Mouse (Mus musculus): Measurements from ENCODE around the gene Olfr1512. TPM values are rescaled to one million over a fixed set of nuclear protein-coding genes. Genes with fewer than 3 reads are reported as not detected.

Gene Olfr1512
- not detected for polyA plus RNA-seq (2015; fragmentation: Illumina TruSeq; extraction: RNeasy Lipid Tissue Mini Kit (QIAGEN cat#74804); ENCODE audit: insufficient read depth, low read depth, low replicate concordance)

DNA sequence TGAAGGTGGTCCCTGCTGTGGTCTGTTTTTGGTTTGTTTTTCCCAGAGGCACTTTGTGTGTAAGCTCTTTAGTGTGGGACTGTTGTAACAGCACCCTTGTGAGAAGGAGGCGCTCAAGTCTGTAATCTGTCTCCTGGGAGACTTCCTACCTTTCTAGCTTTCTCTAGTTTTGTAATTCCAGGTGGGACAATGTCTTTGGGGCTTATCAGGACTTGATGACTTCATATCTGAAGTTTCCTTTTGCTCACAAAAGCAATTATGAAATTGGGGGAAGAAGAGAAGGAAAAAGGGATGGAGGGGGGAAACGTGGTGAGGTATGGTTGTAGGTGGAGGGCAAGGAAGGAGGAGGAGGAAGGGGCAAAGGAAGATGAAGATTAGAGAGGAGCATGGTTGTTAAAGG is at the start of gene Olfr1512:
Gene Olfr1512 (minus strand): TSS at position 101 of the 400 bp plus-strand sequence.

DNA sequence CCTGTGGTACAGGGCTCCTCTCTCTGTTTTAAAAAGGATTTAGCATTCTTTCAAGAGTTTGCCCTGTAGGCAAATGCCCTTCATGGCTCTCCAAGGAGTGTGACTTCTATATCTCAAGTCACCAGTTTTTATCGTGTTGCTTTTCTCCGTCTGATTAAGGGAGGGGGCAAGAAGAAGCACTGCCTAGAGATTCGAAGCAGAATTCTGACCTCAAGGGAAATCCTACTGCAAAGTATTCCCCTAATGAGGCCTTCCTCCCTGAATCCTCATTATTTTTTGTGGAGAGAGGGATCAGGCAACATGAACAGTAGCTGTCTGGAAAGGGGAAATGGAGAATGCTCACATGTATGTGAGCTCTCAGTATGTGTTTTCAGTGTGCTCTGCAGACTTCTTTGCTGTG is 35.3 kb upstream of the Olfr1512 start, which contains the start of gene Olfr1510:
Gene Olfr1510 (minus strand): TSS at position 101 of the 400 bp plus-strand sequence.

DNA sequence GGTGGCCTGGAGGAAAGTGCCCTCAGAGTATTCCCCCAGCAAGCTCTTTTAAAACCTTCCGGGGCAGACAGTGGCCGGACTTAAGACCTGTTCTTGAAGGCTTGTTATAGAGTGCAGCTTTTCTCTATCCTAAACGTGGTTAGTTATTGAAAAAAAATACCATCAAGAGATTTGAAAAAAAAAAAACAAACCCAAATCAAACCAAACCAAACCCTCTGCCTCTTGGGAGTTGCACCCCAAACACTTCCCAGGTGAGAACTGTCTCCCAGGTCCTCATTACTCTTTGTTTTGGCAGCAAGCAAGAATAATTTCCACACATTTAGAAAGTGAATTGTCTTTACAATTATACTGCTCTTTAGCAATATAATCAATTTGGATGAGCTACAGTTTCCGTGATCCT is 18.3 kb upstream of the Olfr1512 start, which contains the start of gene Olfr1511:
Gene Olfr1511 (minus strand): TSS at position 101 of the 400 bp plus-strand sequence.

DNA sequence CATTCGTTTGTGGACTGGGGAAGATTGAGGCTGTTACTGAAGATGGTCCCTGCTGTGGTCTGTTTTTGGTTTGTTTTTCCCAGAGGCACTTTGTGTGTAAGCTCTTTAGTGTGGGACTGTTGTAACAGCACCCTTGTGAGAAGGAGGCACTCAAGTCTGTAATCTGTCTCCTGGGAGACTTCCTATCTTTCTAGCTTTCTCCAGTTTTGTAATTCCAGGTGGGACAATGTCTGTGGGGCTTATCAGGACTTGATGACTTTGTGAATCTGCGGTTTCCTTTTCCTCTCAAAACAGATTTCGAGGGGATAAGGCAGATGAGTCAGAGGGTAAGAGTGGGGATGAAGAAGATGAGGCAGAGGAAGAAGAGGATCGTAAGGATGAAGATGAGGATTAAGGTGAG is 22.7 kb downstream of the Olfr1512 start, which contains the start of gene Olfr1513:
Gene Olfr1513 (minus strand): TSS at position 101 of the 400 bp plus-strand sequence.

DNA sequence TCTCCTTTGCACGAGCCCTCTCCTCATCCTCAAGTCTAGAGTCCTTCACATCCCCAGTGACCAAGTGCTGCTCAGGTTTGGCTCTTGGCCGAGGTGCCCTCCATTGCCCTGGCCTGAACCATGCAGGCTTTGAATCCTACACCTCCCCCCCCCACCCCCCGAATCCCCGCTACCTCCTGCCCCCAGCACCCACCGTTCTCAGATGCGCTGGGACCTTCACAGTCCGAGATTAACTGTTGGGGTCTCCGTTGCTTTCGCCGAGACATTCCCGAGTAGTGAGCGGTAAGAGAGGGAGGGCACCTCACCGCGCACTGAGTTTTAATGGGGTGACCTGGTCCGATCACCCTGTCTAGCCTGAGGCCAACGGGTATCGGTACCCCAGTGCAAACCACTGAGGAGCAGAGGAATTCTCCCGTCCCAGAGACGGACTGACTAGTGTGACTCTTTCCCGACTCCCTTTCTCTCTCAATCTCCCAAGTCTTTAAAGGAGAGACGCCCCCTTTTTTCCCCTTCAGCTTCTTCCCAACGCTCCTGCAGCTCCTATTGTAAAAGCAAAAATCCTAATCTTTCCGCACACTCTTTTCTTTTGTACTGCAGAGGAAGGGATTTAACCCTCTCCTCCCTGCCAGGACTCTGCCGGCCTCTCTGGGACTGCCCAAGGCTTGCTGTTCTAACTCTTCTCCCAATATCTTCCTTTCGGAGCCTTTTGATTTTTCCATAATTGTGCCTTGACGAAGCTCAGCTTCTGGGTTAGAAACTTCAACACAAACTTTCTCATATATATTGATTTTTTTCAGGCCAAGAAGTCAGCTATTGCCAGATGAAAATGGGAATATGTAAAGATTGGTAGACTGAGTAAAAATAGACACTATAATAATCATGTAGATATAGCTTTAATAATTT is 50.8 kb downstream of the Olfr1512 start, which contains the start of gene Sall2:
Gene Sall2 (minus strand): TSS at position 853 of the 903 bp plus-strand sequence.

Other genes starting within 250 kb of the Olfr1512 start
- 8.1 TPM for gene Supt16, start 181.8 kb downstream of the Olfr1512 start, polyA plus RNA-seq (2015; fragmentation: Illumina TruSeq; extraction: RNeasy Lipid Tissue Mini Kit (QIAGEN cat#74804); ENCODE audit: insufficient read depth, low read depth, low replicate concordance)
- gene Chd8, start 121.4 kb downstream of the Olfr1512 start, polyA plus RNA-seq (2015; fragmentation: Illumina TruSeq; extraction: RNeasy Lipid Tissue Mini Kit (QIAGEN cat#74804); ENCODE audit: insufficient read depth, low read depth, low replicate concordance), result 13.8 TPM
- 5.0 TPM for gene Tox4, start 100.0 kb downstream of the Olfr1512 start, polyA plus RNA-seq (2015; fragmentation: Illumina TruSeq; extraction: RNeasy Lipid Tissue Mini Kit (QIAGEN cat#74804); ENCODE audit: insufficient read depth, low read depth, low replicate concordance)
- gene Rab2b, start 99.6 kb downstream of the Olfr1512 start, polyA plus RNA-seq (2015; fragmentation: Illumina TruSeq; extraction: RNeasy Lipid Tissue Mini Kit (QIAGEN cat#74804); ENCODE audit: insufficient read depth, low read depth, low replicate concordance), result 3.7 TPM
- gene Mettl3, start 74.0 kb downstream of the Olfr1512 start, polyA plus RNA-seq (2015; fragmentation: Illumina TruSeq; extraction: RNeasy Lipid Tissue Mini Kit (QIAGEN cat#74804); ENCODE audit: insufficient read depth, low read depth, low replicate concordance), result 17.2 TPM
- 1.2 TPM for gene Sall2, start 50.4 kb downstream of the Olfr1512 start, polyA plus RNA-seq (2015; fragmentation: Illumina TruSeq; extraction: RNeasy Lipid Tissue Mini Kit (QIAGEN cat#74804); ENCODE audit: insufficient read depth, low read depth, low replicate concordance)
- not detected for gene Olfr1513, start 22.8 kb downstream of the Olfr1512 start, polyA plus RNA-seq (2015; fragmentation: Illumina TruSeq; extraction: RNeasy Lipid Tissue Mini Kit (QIAGEN cat#74804); ENCODE audit: insufficient read depth, low read depth, low replicate concordance)
- gene Olfr1511, start 18.2 kb upstream of the Olfr1512 start, polyA plus RNA-seq (2015; fragmentation: Illumina TruSeq; extraction: RNeasy Lipid Tissue Mini Kit (QIAGEN cat#74804); ENCODE audit: insufficient read depth, low read depth, low replicate concordance), result not detected
- gene Olfr1510, start 35.2 kb upstream of the Olfr1512 start, polyA plus RNA-seq (2015; fragmentation: Illumina TruSeq; extraction: RNeasy Lipid Tissue Mini Kit (QIAGEN cat#74804); ENCODE audit: insufficient read depth, low read depth, low replicate concordance), result not detected
- not detected for gene Olfr1509, start 63.8 kb upstream of the Olfr1512 start, polyA plus RNA-seq (2015; fragmentation: Illumina TruSeq; extraction: RNeasy Lipid Tissue Mini Kit (QIAGEN cat#74804); ENCODE audit: insufficient read depth, low read depth, low replicate concordance)
- gene Olfr1508, start 88.3 kb upstream of the Olfr1512 start, polyA plus RNA-seq (2015; fragmentation: Illumina TruSeq; extraction: RNeasy Lipid Tissue Mini Kit (QIAGEN cat#74804); ENCODE audit: insufficient read depth, low read depth, low replicate concordance), result not detected
- gene Olfr1507, start 116.6 kb upstream of the Olfr1512 start, polyA plus RNA-seq (2015; fragmentation: Illumina TruSeq; extraction: RNeasy Lipid Tissue Mini Kit (QIAGEN cat#74804); ENCODE audit: insufficient read depth, low read depth, low replicate concordance), result not detected